Mouse (Mus musculus): ENCODE data around the gene Itga1.

- TF ChIP-seq EP300 (IDR thresholded peaks at IDR 0.05) = no peak
- no peak for TF ChIP-seq CTCF (IDR thresholded peaks at IDR 0.05)
Observed at GRCm38 (mm10) chr13:114998100-114998499, 103.7 kb downstream of the Itga1 start.
